Comparison of ENCODE assay signal across 22 mouse cellular contexts in the genomic region with DNA sequence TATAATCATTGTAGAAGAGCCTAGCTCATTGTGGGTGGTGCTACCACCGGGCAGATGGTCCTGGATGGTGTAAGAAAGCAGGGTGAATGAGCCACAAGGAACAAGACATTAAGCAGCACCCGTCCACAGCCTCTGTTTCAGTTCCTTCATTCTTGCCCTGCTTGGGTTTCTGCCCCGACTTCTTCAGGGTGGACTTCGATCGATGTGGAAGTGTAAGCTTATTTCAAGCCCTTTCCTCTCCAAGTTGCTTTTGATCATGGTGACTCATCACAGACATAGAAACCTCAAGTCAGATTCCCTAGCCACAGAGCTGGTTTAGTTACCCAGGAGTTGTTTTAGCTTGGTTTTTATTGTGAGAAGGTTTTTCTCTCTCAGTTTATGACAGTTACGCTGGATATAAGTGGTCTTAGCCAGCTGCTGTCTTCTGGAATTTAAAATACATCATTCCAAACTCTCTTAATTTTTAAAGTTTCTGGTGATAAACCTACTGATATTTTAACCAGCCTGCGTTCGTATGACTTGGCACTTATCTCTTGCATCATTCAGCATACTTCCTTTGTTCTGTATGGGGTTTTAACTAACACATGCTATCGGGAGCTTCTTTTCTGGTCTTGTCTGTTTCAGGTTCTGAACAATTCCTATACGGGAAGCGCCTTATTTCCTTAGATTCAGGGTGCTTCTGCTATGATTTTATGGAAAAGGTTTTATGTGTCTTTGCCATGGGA.
DNase-seq lines count a peak whose midpoint lies in the region; ATAC-seq and TF ChIP-seq lines count a peak whose summit lies in the region.
"Had no signal": no experiment of that assay in that cellular context is flagged by ENCODE, and none has a peak within 500 bp of the region (broad histone marks: within the 10 kb centered on the region; RNA-seq: fewer than 3 reads in every experiment).

No protein-coding gene starts in this region.

- H3K27me3 ChIP-seq in C2C12 (ENCODE audit: control insufficient read depth, insufficient read depth, insufficient read length) (no peaks in the 10 kb centered on the region), myocyte (ENCODE audit: control insufficient read depth, insufficient read depth, insufficient read length) (no peaks in the 10 kb centered on the region)
- H3K27me3 ChIP-seq: embryonic facial prominence, embryonic 12.5 days; forebrain, embryonic 12.5 days; heart, embryonic 13.5 days had no signal

- H3K79me2 ChIP-seq in C2C12 (ENCODE audit: control insufficient read depth, insufficient read depth) (no peaks in the 10 kb centered on the region), myocyte (ENCODE audit: control insufficient read depth, insufficient read depth) (no peaks in the 10 kb centered on the region)

- peak; percentile 35 for DNase-seq in 3134 (ENCODE audit: extremely low read depth, insufficient read length, low spot score)
- DNase-seq in kidney, postnatal 10 days = no peak
- no peak for DNase-seq in urinary bladder, postnatal 14 days (ENCODE audit: low spot score)
- DNase-seq in layer of hippocampus, postnatal 10 days (ENCODE audit: low spot score in 2 of 2) = no peak
- DNase-seq: adrenal gland, adult 8-10 months; adrenal gland, postnatal 36 days; B cell, adult 2 months; cerebellum, adult 11 months; cerebellum, adult 8-10 months; cerebellum, postnatal 14 days; gastrocnemius, postnatal 25 days; heart, adult 11 months; heart, postnatal 36 days had no signal

- no peak for TF ChIP-seq CTCF in C2C12 (IDR thresholded peaks at IDR 0.05; ENCODE audit: control insufficient read depth, insufficient read depth, insufficient read length)

- H3K36me3 ChIP-seq in C2C12 (ENCODE audit: control insufficient read depth, insufficient read depth) (no peaks in the 10 kb centered on the region), myocyte (ENCODE audit: control insufficient read depth, insufficient read depth) (no peaks in the 10 kb centered on the region)
- H3K36me3 ChIP-seq: embryonic facial prominence, embryonic 12.5 days; forebrain, embryonic 12.5 days; heart, embryonic 13.5 days; hindbrain, embryonic 15.5 days had no signal

- no peak for TF ChIP-seq POLR2A in myocyte (IDR thresholded peaks at IDR 0.05; ENCODE audit: insufficient read length, low read depth)

- H3ac ChIP-seq in C2C12 (ENCODE audit: control insufficient read depth, insufficient read length, low read depth) (no peak overlapping the region), myocyte (ENCODE audit: control insufficient read depth, insufficient read length) (no peak overlapping the region)

- peak; percentile 81 for ATAC-seq in common myeloid progenitor, adult 5-6 weeks (replicated peaks; ENCODE audit: low read depth, poor library complexity, severe bottlenecking)
- ATAC-seq: forebrain, embryonic 16.5 days; intestine, embryonic 16.5 days had no signal

- H3K79me3 ChIP-seq in C2C12 (ENCODE audit: low read depth) = no peaks in the 10 kb centered on the region

- no peak overlapping the region for H3K4me3 ChIP-seq in C2C12 (ENCODE audit: insufficient read depth, poor library complexity, severe bottlenecking)
- no peak overlapping the region for H3K4me3 ChIP-seq in myocyte
- H3K4me3 ChIP-seq: embryonic facial prominence, embryonic 12.5 days; forebrain, embryonic 12.5 days; heart, embryonic 13.5 days; hindbrain, embryonic 15.5 days had no signal

- H3K4me2 ChIP-seq in myocyte (ENCODE audit: low read depth) = peak overlapping the region; percentile 71
- H3K4me2 ChIP-seq: embryonic facial prominence, embryonic 12.5 days; forebrain, embryonic 12.5 days; heart, embryonic 13.5 days; hindbrain, embryonic 15.5 days had no signal

TF ChIP-seq in C2C12, 6 proteins besides CTCF, POLR2A, EP300 and RAD21:
- TF ChIP-seq USF1 (IDR thresholded peaks at IDR 0.05; ENCODE audit: low read depth) (no peak), CEBPB (IDR thresholded peaks at IDR 0.05; ENCODE audit: low read depth) (peak; percentile 77)
TF ChIP-seq in C2C12: peak in this region for 1.

TF ChIP-seq in myocyte, 11 proteins besides CTCF, POLR2A, EP300 and RAD21:
- TF ChIP-seq TCF12 (IDR thresholded peaks at IDR 0.05; ENCODE audit: insufficient read depth, poor library complexity, severe bottlenecking) (no peak), CEBPB (IDR thresholded peaks at IDR 0.05; ENCODE audit: insufficient read depth, poor library complexity, severe bottlenecking) (peak; percentile 62; the same call in 1 of the 2 replicates)
